Mouse (Mus musculus) adipose tissue, adult 10 weeks (tissue): Measurements from ENCODE around the gene Obscn. TPM values are rescaled to one million over a fixed set of nuclear protein-coding genes. Genes with fewer than 3 reads are reported as not detected.

ENCODE experiments used
- polyA plus RNA-seq: library from polyadenylated mRNA; stranded (reverse); fragments of 350-450 nt; fragmentation: Illumina TruSeq; extraction: RNeasy Lipid Tissue Mini Kit (QIAGEN cat#74804); gene quantifications from one replicate; pipeline ENCODE4 v1.2.3, GENCODE M21; 2014; ENCODE audit warnings: low read depth, low replicate concordance

Obscn gene
- 0.27 TPM for polyA plus RNA-seq

DNA sequence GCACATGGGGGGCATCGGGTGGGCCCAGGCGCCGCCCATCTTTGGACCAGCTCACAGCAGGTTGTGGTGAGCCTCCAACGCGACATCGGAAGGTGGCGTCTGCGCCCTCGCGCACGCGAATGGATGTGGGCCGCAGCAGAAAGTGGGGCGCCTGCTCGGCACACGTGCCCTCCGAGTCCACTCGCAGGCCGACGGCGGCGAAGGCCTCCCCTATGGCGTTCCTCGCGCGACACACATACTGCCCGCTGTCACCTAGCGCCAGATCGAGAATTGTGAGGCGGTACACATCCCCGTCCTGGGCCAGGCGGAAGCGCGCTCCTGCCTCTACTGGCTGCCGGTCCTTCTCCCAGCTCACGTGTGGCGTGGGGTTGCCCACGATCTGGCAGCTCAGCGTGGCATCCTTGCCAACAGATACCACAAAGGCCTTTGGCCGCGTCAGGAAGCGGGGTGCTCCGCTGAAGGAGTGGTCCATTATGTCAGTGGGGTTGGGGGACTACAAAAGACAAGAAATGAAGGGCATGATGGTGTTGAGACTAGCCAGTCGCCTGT, at the start of gene Obscn:
Gene Obscn, minus strand, starts transcription at position 499 of the 549 bp plus-strand sequence.

DNA sequence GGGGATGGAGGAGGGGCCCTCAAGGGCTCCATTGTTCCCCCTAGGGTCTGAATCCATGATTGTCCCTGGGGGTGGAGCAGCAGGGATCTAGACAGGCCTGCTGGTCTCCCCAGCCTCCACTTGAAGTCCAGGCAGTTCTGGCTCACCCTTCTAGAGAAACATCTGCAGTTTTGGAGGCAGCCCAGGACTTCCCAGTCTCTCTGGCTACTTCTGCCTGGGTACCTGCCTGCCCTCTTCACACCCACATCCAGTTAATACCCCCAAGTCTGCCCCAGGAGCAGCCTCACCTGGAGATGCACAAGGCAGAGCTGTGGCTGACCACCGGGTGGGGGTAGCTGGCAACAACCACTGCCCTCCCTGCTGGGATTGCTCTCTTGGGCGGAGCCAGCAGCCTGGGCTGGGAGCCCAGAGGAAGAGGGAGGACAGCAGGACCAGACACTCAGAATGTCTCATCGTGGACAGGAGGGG, 46.7 kb upstream of the Obscn start, which contains the start of gene Gjc2:
Gene Gjc2, minus strand, starts transcription at position 350 of the 468 bp plus-strand sequence.

GRCm38 (mm10) chr11:59163255-59164236, 27.3 kb upstream of the Obscn start, which contains the start of gene Iba57:
TSS of gene Iba57 (minus strand) at chr11:59163739.

GRCm38 (mm10) chr11:58978027-58978705, 158.0 kb downstream of the Obscn start, which contains the start of gene Trim11:
TSS of gene Trim11 (plus strand) at chr11:58978093.

GRCm38 (mm10) chr11:58954420-58955142, 181.6 kb downstream of the Obscn start, which contains the start of the genes Hist3h2a and Trim17:
TSS of gene Hist3h2a (plus strand) at chr11:58954685.
TSS of gene Trim17 (plus strand) at chr11:58954685.

DNA sequence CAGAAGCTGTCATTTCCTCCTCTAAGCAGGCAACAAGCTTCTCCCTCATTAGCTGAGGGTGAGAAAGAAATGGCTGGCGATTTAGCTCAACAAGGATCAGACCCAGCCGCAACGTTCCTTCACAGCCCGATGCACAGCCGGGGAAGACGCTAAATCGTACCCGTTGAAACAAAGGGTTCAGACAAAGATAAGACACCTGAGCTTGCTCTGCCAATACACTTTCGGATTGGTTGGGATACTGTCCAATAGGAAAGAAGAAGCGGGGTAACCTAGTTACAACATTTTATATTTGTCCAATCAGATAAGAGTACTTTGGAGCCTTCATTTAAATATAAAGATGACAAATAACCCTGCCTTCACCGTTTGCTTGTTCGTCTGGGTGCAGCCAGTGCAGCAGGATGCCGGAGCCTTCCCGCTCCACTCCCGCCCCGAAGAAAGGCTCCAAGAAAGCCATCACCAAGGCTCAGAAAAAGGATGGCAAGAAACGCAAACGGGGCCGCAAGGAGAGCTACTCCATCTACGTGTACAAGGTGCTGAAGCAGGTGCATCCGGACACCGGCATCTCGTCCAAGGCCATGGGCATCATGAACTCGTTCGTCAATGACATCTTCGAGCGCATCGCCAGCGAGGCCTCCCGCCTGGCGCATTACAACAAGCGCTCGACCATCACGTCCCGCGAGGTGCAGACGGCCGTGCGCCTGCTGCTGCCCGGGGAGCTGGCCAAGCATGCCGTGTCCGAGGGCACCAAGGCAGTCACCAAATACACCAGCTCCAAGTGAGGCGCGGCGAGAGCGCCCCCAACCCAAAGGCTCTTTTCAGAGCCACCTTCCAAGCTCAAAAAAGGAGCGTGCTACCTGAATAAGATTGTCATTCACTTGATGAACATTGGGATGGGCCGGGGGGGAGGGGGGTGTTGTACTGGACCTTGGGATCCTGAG, 187.4 kb downstream of the Obscn start, which contains the start of gene Hist3h2ba:
Gene Hist3h2ba, plus strand, starts transcription at position 379 of the 938 bp plus-strand sequence.

Other genes starting within 250 kb of the Obscn start
- gene Zfp39, start 232.2 kb downstream of the Obscn start, polyA plus RNA-seq, result 6.2 TPM
- gene Btnl10, start 218.5 kb downstream of the Obscn start, polyA plus RNA-seq, result 0.21 TPM
- gene Rnf187, start 197.5 kb downstream of the Obscn start, polyA plus RNA-seq, result 80.5 TPM
- gene Hist3h2ba, start 187.5 kb downstream of the Obscn start, polyA plus RNA-seq, result 1.9 TPM
- 13.9 TPM for gene Hist3h2a, start 181.7 kb downstream of the Obscn start, polyA plus RNA-seq
- 2.5 TPM for gene Trim17, start 181.7 kb downstream of the Obscn start, polyA plus RNA-seq
- gene Trim11, start 158.3 kb downstream of the Obscn start, polyA plus RNA-seq, result 24.7 TPM
- 4.8 TPM for gene Iba57, start 27.3 kb upstream of the Obscn start, polyA plus RNA-seq
- gene Gjc2, start 46.8 kb upstream of the Obscn start, polyA plus RNA-seq, result 2.7 TPM
- 107 TPM for gene Guk1, start 55.8 kb upstream of the Obscn start, polyA plus RNA-seq
- gene Mrpl55, start 66.1 kb upstream of the Obscn start, polyA plus RNA-seq, result 44.6 TPM
- 26.6 TPM for gene 2310033P09Rik, start 71.9 kb upstream of the Obscn start, polyA plus RNA-seq
- gene Arf1, start 91.9 kb upstream of the Obscn start, polyA plus RNA-seq, result 415 TPM
- gene Wnt3a, start 154.3 kb upstream of the Obscn start, polyA plus RNA-seq, result 0.31 TPM
- gene Wnt9a, start 170.5 kb upstream of the Obscn start, polyA plus RNA-seq, result 5.1 TPM
- gene Prss38, start 239.3 kb upstream of the Obscn start, polyA plus RNA-seq, result not detected